Mouse (Mus musculus) right cerebral cortex, postnatal 10 days (tissue): ENCODE data around the gene Dlgap1.
A peak's percentile ranks its signal among the peaks of the same experiment; 100 is the strongest.

Experiments used
- DNase-seq, 2 experiments: peaks; one replicate each; pipeline ENCODE4 v3.0.0; 2021; ENCODE audit warnings: low spot score in 2 of 2

The Dlgap1 gene

GRCm38 (mm10) chr17:70720766-70721165 is 751.9 kb downstream of the Dlgap1 start:
- no peak for DNase-seq

GRCm38 (mm10) chr17:70722146-70722545 is 753.3 kb downstream of the Dlgap1 start:
- no peak for DNase-seq

- DNase-seq: peak; percentile 48 to 64
These were observed 759.9 kb downstream of the Dlgap1 start for GRCm38 (mm10) chr17:70728719-70729281.

GRCm38 (mm10) chr17:70734728-70735127 is 765.9 kb downstream of the Dlgap1 start:
- DNase-seq: no peak

GRCm38 (mm10) chr17:70735396-70735795 is 766.5 kb downstream of the Dlgap1 start:
- no peak for DNase-seq

- peak; percentile 55 to 67 for DNase-seq
These were observed 768.6 kb downstream of the Dlgap1 start for GRCm38 (mm10) chr17:70737424-70737823.

- peak; percentile 81 to 84 for DNase-seq
These were observed 769.4 kb downstream of the Dlgap1 start for GRCm38 (mm10) chr17:70738168-70738854.

- no peak for DNase-seq
These were observed 770.5 kb downstream of the Dlgap1 start for GRCm38 (mm10) chr17:70739346-70739745.

GRCm38 (mm10) chr17:70741696-70742095 is 772.8 kb downstream of the Dlgap1 start:
- no peak for DNase-seq

GRCm38 (mm10) chr17:70744570-70745153 is 775.8 kb downstream of the Dlgap1 start:
- DNase-seq: no peak

GRCm38 (mm10) chr17:70745385-70745784 is 776.5 kb downstream of the Dlgap1 start:
- DNase-seq: no peak

GRCm38 (mm10) chr17:70746379-70747079 is 777.7 kb downstream of the Dlgap1 start:
- no peak for DNase-seq

- DNase-seq: no peak
These were observed 779.0 kb downstream of the Dlgap1 start for GRCm38 (mm10) chr17:70747731-70748475.

- DNase-seq: no peak
These were observed 779.6 kb downstream of the Dlgap1 start for GRCm38 (mm10) chr17:70748476-70748830.

- DNase-seq: no peak
These were observed 780.2 kb downstream of the Dlgap1 start for GRCm38 (mm10) chr17:70748964-70749650.

- no peak for DNase-seq
These were observed 781.6 kb downstream of the Dlgap1 start for GRCm38 (mm10) chr17:70750236-70751160.

- DNase-seq: no peak
These were observed 782.3 kb downstream of the Dlgap1 start for GRCm38 (mm10) chr17:70751161-70751651.

- DNase-seq: no peak
These were observed 782.8 kb downstream of the Dlgap1 start for GRCm38 (mm10) chr17:70751676-70752075.

GRCm38 (mm10) chr17:70753444-70754032 is 784.7 kb downstream of the Dlgap1 start:
- no peak for DNase-seq

GRCm38 (mm10) chr17:70754041-70754440 is 785.2 kb downstream of the Dlgap1 start:
- DNase-seq: no peak
